Mouse (Mus musculus) thymus, postnatal 14 days (tissue): ENCODE data around the gene Lce1b.

Experiments
- DNase-seq: peaks from one replicate; pipeline ENCODE4 v3.0.0; 2021

The Lce1b gene

DNA sequence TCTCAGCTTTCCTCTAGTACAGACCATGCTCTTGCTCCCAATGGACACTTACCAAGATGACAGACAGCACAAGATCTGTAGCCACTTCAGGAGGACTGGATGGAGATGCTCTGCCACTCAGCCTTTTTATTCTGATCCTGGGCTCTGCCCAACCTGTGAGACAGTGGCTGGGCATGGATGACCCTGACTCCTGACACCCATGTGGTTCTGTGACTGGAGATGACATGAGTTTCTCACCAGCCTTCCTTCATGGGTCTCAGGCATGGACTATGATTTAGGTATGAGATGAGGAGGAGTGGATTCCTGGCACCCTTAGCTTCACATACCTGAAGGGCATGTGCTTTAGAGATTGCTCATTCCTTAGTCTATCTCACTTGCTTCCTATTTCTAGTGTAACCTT lies at the start of gene Lce1b:
Gene Lce1b (minus strand): TSS at position 101 of the 400 bp plus-strand sequence.
- DNase-seq = no peak

DNA sequence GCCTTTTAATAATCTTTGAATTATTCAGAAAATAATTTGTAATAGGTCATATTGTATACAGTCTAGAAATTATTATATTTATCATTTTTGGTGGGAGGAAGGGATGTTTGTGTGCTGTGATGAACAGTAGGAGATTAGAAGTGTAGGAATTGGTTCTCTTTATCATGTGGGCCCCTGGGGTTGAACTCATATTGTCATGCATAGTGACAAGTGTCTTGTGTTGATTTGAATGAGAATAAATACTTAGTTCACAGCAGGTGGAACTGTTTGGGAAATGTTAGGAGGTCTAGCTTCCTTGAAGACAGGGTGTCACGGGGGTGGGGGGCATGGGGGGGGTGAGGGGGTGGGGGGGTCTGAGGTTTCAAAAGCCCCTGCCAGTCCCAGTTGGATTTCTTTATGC lies 37.9 kb upstream of the Lce1b start:
- DNase-seq = no peak

DNA sequence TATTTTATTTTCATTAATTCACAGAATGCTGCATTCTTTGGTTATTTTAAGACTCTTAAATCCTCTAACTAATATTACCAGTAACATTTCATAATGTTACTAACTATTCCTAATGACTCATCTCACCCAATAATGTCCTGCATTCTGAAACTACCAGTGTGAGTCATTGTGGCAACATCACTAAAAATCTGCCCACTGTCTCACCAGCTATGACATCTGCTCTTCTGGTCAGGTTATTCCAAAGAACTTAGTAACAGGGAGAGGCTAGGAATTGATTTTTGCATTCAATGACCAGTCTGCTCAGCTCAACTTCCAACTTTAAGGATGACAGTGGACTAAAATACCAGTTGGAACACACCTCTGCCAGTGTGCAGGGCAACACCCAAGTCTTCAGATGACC lies 35.0 kb upstream of the Lce1b start:
- DNase-seq = no peak

DNA sequence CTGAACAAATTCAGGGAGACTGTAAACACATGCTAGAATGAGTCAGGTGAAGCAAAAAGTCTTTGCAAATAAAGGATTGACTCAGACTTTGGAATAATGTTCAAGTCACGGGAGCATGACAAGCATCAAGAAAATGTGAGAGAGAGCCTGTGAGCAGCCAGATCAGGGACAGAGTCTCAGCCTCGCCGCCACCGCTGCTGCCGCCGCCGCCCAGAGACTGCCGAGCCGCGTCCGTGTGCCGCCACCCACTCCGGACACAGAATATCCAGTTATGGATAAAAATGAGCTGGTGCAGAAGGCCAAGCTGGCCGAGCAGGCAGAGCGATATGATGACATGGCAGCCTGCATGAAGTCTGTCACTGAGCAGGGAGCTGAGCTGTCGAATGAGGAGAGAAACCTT lies 32.4 kb upstream of the Lce1b start:
- DNase-seq = peak; percentile 32

DNA sequence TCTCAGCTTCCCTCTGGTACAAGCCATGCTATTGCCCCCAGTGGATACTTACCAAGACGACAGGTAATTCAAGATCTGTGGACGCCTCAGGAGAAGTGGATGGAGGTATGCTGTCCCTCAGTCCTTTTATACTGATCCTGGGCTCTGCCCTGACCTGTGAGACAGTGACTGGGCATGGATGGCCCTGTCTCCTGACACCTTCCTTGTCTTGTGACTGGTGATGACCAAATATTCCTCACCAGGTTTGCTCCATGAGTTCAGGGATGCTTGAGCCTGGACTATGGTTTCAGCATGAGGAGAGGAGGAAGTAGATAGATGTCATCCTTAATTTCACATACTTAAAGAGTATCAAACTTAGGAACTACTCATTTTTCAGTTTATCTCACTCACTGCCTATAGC lies 30.4 kb upstream of the Lce1b start, which contains the start of gene Lce1d:
Gene Lce1d (minus strand): TSS at position 101 of the 400 bp plus-strand sequence.
- DNase-seq = no peak

DNA sequence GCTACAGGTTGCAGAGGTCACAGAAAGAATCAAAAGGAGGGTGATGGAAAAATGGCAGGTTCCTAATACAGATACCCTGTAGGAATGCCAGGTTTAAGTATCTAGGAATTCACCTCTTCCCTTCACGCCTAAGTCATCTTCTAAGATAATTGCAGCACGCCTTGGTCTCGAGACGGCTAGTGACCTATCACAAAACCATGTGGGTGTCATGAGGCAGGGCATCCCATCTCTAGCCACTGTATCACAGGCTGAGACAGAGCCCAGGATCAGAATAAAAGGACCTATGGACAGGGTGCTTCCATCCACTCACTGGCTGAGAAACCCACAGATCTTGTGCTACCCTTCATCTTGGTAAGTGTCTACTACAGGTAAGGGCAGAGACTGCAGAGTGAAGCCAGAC lies 22.2 kb upstream of the Lce1b start, which contains the start of gene Lce1c:
Gene Lce1c (plus strand): TSS at position 301 of the 400 bp plus-strand sequence.
- no peak for DNase-seq

DNA sequence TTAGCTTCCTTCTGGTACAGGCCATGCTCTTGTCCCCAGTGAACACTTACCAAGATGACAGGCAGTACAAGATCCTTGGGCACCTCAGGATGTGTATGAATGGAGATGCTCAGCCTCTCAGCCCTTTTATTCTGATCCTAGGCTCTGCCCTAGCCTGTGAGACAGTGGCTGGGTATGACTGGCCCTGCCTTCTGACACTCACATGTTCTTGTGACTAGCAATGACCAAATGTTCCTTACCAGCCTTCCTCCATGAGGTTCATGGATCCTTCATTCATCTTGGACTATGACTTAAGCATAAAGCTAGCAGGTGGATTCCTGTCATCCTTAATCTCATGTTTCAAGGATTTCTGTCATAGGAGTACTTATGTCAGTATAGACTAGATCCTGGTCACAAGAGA lies 13.5 kb upstream of the Lce1b start, which contains the start of gene Lce1a2:
Gene Lce1a2 (minus strand): TSS at position 101 of the 400 bp plus-strand sequence.
- no peak for DNase-seq

DNA sequence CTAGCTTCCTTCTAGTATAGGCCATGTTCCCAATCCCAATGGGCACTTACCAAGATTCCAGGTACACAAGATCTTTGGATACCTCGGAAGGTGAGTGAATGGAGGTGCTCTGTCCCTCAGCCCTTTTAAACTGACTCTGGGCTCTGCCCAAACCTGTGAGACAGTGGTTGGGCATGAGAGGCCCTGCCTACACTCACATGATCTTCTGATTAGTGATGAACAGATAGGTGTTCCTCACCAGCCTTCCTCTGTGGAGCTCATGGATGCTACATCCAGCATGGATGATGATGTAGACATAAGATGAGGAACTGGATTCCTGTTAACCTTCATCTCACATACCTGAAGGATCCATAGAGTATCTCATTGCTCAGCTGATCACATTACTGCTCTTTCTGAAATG lies 8.5 kb downstream of the Lce1b start, which contains the start of gene Lce1a1:
Gene Lce1a1 (minus strand): TSS at position 101 of the 400 bp plus-strand sequence.
- no peak for DNase-seq

DNA sequence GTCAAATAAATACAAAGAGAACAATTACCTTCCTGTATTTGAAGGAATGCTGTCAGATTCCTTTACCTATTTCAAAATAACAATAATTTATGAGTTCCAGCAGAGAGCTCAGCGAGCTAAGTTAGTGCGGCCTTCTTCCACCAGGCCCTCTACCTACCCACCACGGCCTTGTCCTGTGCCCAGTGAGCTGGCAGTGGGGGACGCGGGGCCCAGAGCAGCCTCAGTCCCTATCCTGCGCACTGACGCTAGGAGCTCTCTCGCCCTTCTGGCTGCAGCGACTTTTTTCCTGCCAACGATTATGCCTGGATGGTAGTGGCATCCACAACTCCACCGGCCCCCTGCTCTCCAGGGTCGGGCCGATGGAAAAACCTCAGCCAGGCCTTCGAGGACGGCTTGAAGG lies 16.9 kb downstream of the Lce1b start:
- no peak for DNase-seq

DNA sequence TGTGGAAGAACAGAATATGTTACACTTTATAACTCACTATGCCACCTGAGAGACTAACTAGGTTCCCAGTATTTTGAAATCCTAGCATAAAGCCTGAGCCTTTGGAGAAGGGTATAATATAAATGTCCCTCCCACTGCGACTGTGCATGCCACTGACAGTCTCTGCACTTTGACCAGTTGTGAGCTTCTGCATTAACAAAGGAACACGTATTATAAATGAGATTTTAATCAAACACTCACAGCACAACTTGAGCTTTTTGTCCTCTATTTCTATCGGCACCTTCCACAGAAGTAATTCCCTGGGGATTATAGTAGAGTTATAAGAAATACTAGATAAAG lies 18.1 kb downstream of the Lce1b start:
- no peak for DNase-seq

DNA sequence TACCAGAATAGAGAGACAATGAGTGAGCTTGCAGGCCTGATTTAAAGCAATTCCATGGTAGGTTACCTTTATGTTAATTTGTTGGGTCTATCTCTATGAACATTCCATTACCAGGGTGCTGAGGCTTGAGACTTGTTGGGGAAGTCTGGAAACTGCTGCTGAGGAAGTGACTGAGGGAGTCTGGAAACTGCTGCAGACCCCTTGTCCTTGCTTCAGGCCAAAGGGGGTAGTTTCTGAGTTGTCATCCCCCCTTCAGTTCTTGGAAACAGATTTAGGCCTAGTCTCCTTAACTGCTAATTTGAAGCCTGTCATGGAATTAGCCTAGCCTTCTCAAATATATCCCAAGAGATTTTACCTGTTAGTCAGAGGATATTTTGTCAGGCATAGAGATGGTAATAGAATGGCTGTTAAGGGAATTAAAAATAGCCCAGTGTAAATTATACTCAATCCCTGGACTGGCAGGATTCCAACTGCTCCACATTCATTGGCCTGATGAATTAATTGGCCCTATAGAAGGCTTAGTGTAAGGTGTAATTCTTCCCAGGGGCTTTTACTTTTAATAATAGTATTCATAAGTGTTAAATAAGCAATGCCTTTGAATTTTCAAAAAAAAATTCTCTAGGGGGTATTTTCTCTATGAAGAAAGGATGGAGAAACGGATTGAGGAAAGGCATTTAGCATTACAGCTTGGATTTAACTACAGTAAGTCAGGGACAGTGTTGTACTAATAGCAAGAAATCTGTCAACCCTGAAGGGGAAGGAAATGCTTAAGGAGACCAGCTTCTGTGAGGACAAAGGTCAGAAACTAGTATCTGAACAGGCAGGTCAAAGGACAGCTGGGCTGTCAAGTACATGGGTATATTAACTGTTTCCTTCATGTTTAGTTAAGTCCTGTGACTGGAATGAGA lies 18.7 kb downstream of the Lce1b start:
- no peak for DNase-seq

DNA sequence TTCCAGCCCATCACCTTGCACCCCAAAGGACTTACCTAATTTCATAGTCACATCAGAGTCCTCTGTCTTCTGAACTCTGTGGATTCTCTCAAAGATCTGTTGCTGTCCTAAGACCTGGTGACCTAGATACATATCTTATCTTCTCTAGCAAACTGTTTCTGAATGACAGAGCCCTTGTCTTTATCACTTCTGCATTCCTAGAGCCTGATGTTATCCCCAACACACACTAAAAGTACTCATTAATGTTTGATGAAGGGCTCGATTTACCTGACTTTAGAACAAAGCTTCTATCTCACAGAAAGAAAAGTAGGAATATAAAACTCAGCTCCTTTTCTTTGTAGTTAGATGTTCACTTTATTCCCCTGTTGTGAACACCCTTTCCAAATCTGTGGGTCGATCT lies 35.2 kb downstream of the Lce1b start, which contains the start of gene Lce6a:
Gene Lce6a (minus strand): TSS at position 101 of the 400 bp plus-strand sequence.
- DNase-seq = no peak

DNA sequence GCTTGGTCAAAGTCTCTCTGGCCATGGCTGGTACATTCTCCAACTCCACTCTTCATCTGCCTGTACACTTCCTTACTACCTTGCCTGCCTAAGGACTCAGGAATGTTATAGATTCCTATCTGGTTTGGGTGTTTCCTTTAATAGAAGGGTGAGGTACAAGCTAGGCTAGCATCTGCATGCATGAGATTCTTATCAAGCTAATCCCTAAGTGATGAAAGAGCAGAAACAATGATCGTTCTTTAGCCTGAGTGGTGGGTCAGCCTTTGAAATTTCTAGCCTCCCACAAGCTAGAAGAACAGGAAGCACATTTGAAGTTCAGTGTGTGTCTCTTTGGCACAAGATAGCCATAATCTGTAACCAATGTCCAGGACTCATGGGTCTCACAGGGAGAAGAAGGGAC lies 46.9 kb downstream of the Lce1b start:
- no peak for DNase-seq

DNA sequence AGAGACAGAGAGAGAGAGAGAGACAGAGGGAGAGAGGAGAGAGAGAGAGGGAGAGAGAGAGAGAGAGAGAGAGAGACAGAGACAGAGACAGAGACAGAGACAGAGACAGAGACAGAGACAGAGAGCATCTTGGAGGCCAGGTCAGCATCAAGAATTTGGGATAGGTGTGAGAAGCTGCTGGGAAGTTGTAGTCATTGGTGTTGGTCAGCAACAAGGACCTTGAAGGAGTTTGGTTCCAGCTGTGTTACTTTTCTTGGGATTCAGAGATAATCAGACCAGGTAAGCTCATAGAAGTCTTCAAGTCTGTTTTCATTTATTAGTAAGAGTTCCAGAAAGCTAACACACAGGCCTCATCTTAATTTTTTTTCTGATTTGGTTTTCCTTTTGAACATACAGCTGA lies 49.3 kb downstream of the Lce1b start, which contains the start of gene 2210017I01Rik:
Gene 2210017I01Rik (minus strand): TSS at position 101 of the 400 bp plus-strand sequence.
- no peak for DNase-seq
